Mouse (Mus musculus): ENCODE results near the gene Dexi.
A peak's percentile ranks its signal among the peaks of the same experiment; 100 is the strongest.

The Dexi gene

GRCm38 (mm10) chr16:10542698-10543365, at the start of gene Dexi:
Gene Dexi (minus strand): TSS chr16:10543054.
- DNase-seq (ENCODE audit: low spot score in 2 of 2): peak; percentile 83 to 87

GRCm38 (mm10) chr16:10586546-10586945, 43.7 kb upstream of the Dexi start:
- DNase-seq (ENCODE audit: low spot score in 2 of 2): no peak

- no peak for DNase-seq (ENCODE audit: low spot score in 2 of 2)
These were observed 42.3 kb upstream of the Dexi start for GRCm38 (mm10) chr16:10585165-10585564.

GRCm38 (mm10) chr16:10581234-10581898, 38.5 kb upstream of the Dexi start:
- DNase-seq (ENCODE audit: low spot score in 2 of 2): no peak

GRCm38 (mm10) chr16:10578376-10578775, 35.5 kb upstream of the Dexi start:
- no peak for DNase-seq (ENCODE audit: low spot score in 2 of 2)

- no peak for DNase-seq (ENCODE audit: low spot score in 2 of 2)
These were observed 34.7 kb upstream of the Dexi start for GRCm38 (mm10) chr16:10577548-10577947.

GRCm38 (mm10) chr16:10575915-10576314, 33.1 kb upstream of the Dexi start:
- DNase-seq (ENCODE audit: low spot score in 2 of 2): no peak

GRCm38 (mm10) chr16:10574936-10575335, 32.1 kb upstream of the Dexi start:
- DNase-seq (ENCODE audit: low spot score in 2 of 2): no peak

- no peak for DNase-seq (ENCODE audit: low spot score in 2 of 2)
These were observed 29.0 kb upstream of the Dexi start for GRCm38 (mm10) chr16:10571820-10572219.

GRCm38 (mm10) chr16:10570708-10571107, 27.9 kb upstream of the Dexi start:
- DNase-seq (ENCODE audit: low spot score in 2 of 2): peak in 1 of 2 experiments; percentile 30

- DNase-seq (ENCODE audit: low spot score in 2 of 2): no peak
These were observed 27.0 kb upstream of the Dexi start for GRCm38 (mm10) chr16:10569809-10570395.

GRCm38 (mm10) chr16:10567153-10567552, 24.3 kb upstream of the Dexi start:
- no peak for DNase-seq (ENCODE audit: low spot score in 2 of 2)

GRCm38 (mm10) chr16:10565278-10565885, 22.5 kb upstream of the Dexi start:
- peak; percentile 21 to 56 for DNase-seq (ENCODE audit: low spot score in 2 of 2)

GRCm38 (mm10) chr16:10559991-10560390, 17.1 kb upstream of the Dexi start:
- DNase-seq (ENCODE audit: low spot score in 2 of 2): no peak

GRCm38 (mm10) chr16:10553858-10554257, 11.0 kb upstream of the Dexi start:
- DNase-seq (ENCODE audit: low spot score in 2 of 2): no peak

GRCm38 (mm10) chr16:10551592-10551991, 8.7 kb upstream of the Dexi start:
- DNase-seq (ENCODE audit: low spot score in 2 of 2): no peak

- DNase-seq (ENCODE audit: low spot score in 2 of 2): no peak
These were observed 6.7 kb upstream of the Dexi start for GRCm38 (mm10) chr16:10549600-10549999.

- no peak for DNase-seq (ENCODE audit: low spot score in 2 of 2)
These were observed 6.1 kb upstream of the Dexi start for GRCm38 (mm10) chr16:10548938-10549337.

GRCm38 (mm10) chr16:10546865-10547264, 4.0 kb upstream of the Dexi start:
- DNase-seq (ENCODE audit: low spot score in 2 of 2): no peak

- peak; percentile 89 to 96 for DNase-seq (ENCODE audit: low spot score in 2 of 2)
These were observed 2.3 kb upstream of the Dexi start, which contains the start of gene Clec16a for GRCm38 (mm10) chr16:10544995-10545622. Gene Clec16a (plus strand): TSS chr16:10545339.

GRCm38 (mm10) chr16:10542266-10542665, 588 bp downstream of the Dexi start:
- DNase-seq (ENCODE audit: low spot score in 2 of 2): peak in 1 of 2 experiments; percentile 9

- no peak for DNase-seq (ENCODE audit: low spot score in 2 of 2)
These were observed 1.3 kb downstream of the Dexi start for GRCm38 (mm10) chr16:10541598-10541930.

All from spleen, postnatal 14 days (tissue).